Mouse (Mus musculus) kidney, postnatal 4 days (tissue): ENCODE measurements around the gene Ms4a7.
"Not testable (repeated sequence)": the region's sequence is repeated elsewhere in the genome, so short reads cannot be mapped to it uniquely, and the experiment has no call there.

Experiments
- DNase-seq, 2 experiments: peaks; one replicate each; pipeline ENCODE4 v3.0.0; 2021; ENCODE audit warnings: mixed read lengths in 2 of 2

The Ms4a7 gene

GRCm38 (mm10) chr19:11335932-11336331 is at the start of gene Ms4a7:
Gene Ms4a7 (minus strand): TSS chr19:11336146.
- DNase-seq = no peak

GRCm38 (mm10) chr19:11376399-11376798 is 40.5 kb upstream of the Ms4a7 start:
- DNase-seq = no peak

DNA sequence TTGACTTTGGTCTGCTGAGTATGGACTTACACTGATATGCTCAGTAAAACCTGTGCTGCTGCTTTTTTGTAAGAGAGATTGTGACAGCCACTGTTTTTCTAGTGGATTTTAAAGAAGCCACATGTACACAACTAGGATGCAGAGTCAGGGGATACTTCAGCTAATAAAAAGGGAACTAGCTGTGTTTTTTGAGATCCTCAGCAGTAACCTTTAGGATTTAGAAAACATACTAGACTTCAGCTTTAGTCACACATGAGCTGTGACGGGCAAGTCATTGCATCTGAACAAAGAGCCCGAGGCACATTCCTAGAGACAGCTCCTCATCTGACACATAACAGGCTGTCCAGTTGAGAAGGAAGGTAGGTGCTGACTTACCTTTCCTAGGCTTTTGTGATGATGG is 39.3 kb upstream of the Ms4a7 start, which contains the start of gene Ms4a4a:
Ms4a4a (plus strand) TSS at position 251 of the 400 bp plus-strand sequence.
- DNase-seq = no peak

DNA sequence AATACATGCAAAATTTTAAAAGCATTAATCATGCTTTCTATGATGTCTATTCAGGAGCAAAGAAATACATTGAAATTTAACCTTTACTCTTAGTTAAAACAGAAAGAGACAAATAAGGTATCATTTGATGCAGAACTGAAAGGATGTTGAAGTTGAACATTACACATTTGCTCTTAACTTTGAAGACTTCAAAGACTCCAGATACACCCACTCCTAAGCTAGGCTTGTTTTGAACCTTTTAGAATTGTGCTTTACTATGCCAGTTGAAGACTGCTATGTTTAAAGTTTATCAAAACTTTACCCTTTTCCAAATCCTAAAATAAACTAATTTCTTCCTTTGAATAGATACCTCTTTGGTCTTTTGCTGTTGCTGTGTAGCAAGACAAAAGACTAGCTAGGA is 35.2 kb upstream of the Ms4a7 start:
- no peak for DNase-seq

DNA sequence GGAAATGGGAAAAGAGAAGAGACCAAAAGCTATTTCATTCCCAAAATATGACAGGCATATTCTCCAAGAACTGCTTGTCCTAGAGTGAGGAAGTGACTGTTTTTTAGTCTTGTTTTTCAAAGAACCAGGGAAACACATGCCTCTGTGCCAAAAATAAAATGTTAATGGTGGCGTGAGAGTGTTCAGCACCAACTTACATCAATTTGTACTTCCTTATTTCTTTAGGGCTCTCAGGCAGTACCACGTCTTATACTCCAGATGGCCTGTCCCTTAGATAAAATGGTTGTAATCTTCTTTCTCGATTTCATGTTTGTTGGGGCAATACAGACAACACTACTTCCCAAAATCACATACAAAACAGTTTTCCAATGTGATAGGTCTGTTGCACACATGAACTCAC is 32.4 kb upstream of the Ms4a7 start:
- DNase-seq = no peak

GRCm38 (mm10) chr19:11362002-11362401 is 26.1 kb upstream of the Ms4a7 start:
- no peak for DNase-seq

- no peak for DNase-seq
These were observed 24.2 kb upstream of the Ms4a7 start for GRCm38 (mm10) chr19:11360106-11360505.

DNA sequence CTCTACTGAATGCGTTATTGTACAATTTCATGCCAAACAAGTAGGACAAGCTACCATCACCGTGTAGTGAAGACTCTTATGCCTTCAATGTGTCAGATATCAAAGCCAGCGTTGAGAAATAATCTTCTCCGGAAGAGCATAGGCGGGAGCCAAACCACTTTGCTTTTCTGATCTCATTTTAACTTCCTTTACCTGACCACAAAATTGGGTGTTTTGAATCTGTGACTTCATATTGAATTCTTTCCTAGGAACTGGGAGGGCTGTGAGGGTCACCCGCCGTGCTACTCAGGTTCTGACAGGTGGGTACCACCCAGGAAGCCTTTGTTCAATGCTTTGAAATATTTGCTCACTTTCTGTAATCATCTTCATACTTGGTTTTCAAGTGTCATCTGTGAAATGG is 19.8 kb upstream of the Ms4a7 start:
- DNase-seq = no peak

- no peak for DNase-seq
These were observed 15.9 kb upstream of the Ms4a7 start for GRCm38 (mm10) chr19:11351878-11352277.

- DNase-seq = peak; percentile 28 to 55
These were observed 13.9 kb upstream of the Ms4a7 start for GRCm38 (mm10) chr19:11349698-11350481.

GRCm38 (mm10) chr19:11343992-11344391 is 8.0 kb upstream of the Ms4a7 start:
- no peak for DNase-seq

DNA sequence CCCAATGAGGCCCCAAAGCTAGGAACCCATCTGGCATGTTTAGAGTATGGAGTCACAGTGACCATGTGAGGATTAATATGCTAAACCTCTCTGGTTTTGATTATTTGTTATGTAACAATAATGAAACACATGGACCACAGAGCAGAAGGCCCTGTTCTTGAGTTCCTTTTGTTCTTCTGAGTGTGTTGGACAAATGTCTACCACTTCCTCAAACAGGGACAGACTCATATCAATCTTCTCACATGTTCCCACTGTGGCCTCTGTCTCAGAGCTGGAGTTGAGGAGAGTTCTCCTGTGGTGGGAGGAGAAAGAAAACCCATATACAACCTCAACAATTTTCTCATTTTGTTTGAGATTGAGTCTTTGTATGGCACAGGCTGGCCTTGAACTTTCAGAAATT is 7.2 kb upstream of the Ms4a7 start:
- DNase-seq = no peak

DNA sequence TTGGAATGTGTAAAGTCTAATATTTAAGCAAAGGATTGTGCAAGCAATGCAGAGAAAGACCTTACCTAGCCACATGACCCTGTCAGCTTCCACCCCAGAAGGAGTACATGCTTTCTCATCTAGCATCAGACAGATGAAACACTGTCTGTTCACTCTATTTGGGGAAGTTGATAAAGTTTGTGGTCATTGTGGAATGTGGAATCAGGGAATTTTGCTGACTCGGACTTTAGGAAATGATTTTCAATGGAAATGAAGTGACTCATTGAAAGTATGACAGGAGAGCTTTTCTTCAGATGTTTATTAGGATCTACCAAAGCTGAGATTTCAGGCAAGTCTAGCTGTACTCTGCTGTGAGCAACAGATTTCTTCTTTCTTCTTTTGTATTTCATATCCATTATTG is 14.8 kb downstream of the Ms4a7 start:
- no peak for DNase-seq

DNA sequence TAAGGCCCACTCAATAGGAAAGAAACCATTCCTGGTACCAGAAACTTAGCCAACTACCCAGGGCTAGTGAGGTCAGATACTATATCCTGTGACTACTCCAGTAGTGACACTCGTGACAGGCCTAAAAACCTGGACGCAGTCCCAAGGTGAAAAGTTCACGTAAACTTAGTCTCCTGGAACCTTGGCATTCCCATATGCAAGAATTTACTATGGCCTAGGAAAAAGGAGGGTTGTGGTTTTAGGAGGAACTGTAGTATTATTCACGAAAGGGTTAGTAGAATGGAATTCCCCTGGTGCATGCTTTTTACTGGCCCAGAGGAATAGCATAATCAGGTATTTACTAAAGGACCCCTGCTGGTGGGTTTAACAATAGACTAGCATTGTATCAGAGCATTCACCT is 19.2 kb downstream of the Ms4a7 start:
- no peak for DNase-seq

DNA sequence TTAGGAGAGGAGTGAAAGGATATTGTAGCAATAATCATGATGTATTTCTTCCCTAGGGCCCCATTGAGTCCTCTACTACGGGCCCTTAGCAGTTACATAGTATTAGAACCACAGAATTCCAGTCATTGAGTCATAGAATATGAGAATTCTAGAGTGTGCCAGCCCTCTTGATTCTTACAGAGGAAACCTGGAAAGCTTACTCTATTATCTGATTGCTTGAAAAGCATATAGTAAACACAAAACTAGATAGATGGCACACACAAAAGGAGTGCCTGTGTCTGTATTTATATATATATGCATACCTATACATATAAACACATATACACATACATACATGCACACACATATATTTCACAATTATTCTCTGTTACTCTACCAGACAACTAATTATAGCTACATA is 21.6 kb downstream of the Ms4a7 start, which contains the start of gene Ms4a14:
Ms4a14 (minus strand) TSS at position 101 of the 400 bp plus-strand sequence.
- no peak for DNase-seq

DNA sequence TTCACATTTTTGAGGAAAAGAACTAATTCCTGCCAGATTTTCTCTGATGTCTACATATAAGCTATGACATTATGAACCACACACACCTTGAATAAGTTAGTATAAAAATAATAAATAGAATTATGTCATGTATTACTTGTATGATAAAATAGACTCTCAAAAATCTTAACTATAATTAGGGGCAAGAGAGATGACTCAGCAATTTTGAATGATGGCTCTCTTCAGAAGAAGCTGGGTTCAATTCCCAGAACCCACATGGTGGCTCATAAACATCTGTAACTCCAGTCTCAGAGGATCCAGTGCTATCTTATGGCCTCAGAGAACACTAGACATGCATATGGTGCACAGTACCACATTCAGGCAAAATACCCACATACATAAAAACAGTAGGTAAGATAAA is 27.1 kb downstream of the Ms4a7 start:
- no peak for DNase-seq

GRCm38 (mm10) chr19:11299529-11299928 is 36.4 kb downstream of the Ms4a7 start:
- not testable (repeated sequence) for DNase-seq

DNA sequence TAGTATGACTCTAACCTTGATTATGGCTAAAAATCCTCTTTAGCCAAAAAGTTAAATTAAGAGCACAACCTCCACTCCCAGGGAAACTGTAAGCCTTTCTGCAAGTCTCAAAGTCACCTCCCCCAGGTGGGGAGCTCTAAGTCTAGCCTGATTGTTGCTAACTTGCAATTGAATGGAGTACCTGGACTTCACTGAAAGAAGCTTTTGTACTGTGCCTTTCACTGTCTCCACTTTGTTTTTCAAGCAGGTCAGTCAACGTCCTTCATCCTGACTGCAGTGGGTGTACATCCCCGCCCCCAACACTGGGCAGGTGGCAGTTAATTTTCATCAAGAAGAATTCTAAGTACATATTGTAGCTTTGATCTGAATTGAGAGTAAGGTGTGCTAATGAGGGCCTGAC is 37.0 kb downstream of the Ms4a7 start:
- DNase-seq = no peak

- DNase-seq = not testable (repeated sequence)
These were observed 42.3 kb downstream of the Ms4a7 start for GRCm38 (mm10) chr19:11293616-11294015.

DNA sequence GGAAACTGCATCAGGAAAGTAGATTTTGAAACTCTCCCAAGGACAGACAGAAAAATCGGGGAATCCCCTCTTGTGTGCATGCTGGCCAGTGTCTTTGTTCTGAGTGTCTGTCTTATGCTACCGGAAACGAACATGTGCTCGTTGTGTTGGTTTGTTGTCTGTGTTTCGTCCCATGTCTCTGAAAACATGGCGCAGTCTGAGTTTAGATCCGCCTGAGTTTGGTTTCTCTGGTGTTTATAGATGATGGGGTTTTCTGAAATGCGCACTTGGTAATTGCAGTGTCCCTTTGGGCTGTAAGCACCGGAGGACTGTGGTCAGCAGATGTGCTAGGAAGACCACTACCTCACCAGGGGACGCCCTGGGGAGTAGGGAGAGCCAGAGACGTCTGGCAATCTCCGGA is 43.0 kb downstream of the Ms4a7 start:
- DNase-seq = peak; percentile 1 to 18

DNA sequence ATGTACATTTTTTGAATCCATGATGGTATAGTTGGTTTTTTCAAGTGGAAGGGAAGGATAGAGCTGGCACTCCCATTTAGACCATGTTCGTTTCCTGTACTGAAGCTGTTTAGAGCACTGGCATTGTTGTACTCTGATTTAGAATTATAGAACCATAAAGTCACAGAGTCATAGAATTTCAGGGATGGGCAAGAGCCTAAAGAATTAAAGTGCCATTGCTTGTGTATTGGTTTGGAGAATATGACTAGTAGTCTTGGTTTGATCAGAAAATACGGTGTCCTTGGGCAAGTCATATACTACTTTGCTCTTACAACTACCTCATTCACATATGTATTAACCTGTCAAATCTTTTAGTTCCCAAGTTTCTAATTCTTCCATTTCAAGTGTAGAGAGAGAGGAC is 52.2 kb downstream of the Ms4a7 start, which contains the start of gene Ms4a5:
Ms4a5 (minus strand) TSS at position 101 of the 400 bp plus-strand sequence.
- no peak for DNase-seq

GRCm38 (mm10) chr19:11280223-11280622 is 55.7 kb downstream of the Ms4a7 start:
- no peak for DNase-seq

DNA sequence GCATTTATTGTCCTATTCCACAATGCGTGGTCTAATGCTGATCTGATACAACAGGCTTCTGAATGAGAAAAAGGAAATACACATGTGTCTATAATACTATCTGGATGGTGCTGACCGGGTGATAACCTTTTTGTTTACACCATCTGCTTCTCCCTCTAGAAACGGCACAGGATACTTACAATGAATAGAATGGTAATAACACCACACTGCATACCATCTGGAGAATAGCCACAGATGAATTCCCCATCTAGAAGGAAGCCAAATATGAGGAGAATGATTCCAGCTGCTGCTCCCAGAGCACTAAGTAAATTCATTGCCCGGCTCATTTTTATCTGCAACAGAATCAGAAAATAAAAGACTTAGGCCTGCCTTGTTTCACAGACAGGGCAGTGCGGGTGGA is 59.5 kb downstream of the Ms4a7 start:
- no peak for DNase-seq
